Mouse (Mus musculus): ENCODE data around the gene St3gal3.

DNA sequence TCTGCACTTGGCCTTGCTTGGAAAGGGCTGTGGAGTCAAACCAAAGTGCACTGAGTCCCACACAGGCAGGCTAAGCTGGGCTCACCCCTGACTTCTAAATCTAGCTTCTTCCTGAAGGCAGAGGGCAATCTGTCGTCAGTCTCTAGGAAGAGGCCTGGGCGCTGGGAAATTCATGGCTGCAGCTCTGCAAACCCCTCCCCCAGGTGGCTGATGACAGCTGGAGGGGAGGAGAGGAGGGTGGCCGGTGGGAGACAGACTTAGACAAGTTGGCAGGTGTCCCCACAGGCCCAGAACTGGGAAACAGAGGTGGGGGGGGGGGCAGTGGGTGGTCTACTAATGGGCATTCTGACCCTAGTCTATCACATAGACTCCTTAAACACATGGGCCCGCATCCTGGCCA, 177.2 kb downstream of the St3gal3 start:
- TF ChIP-seq CTCF (IDR thresholded peaks at IDR 0.05; ENCODE audit: low read depth, low read length) (no peak), POLR2A (IDR thresholded peaks at IDR 0.05; ENCODE audit: extremely low read depth, insufficient read depth, low read length) (no peak)

All from liver, adult 2 months (tissue).